Mouse (Mus musculus) gastrocnemius, postnatal 14 days (tissue): ENCODE results near the gene Ttpal. TPM values are rescaled to one million over a fixed set of nuclear protein-coding genes. Genes with fewer than 3 reads are reported as not detected.
A peak's percentile ranks its signal among the peaks of the same experiment; 100 is the strongest.
"Not testable (repeated sequence)": the region's sequence is repeated elsewhere in the genome, so short reads cannot be mapped to it uniquely, and the experiment has no call there.

Source experiments
- DNase-seq: peaks from one replicate; pipeline ENCODE4 v3.0.0; 2021; ENCODE audit warnings: mixed read lengths
- intact Hi-C: fragments of 180-260 bp; cut with DNase I; formaldehyde crosslinking; loops from one replicate; pipeline ENCODE4 v1.15.1; 2025; ENCODE audit warnings: low total_unique reads
- total RNA-seq, 2 experiments: library from RNA; stranded (reverse); gene quantifications; 2 replicates each; pipeline ENCODE4 v1.2.3; 2021

The Ttpal gene
- total RNA-seq, 2 experiments from 2014 or later: 7.7 to 8.2 TPM

GRCm38 (mm10) chr2:163646461-163647080 is 44.5 kb downstream of the Ttpal start:
- DNase-seq: no peak
- intact Hi-C loops: loop anchor here (5.0 kb wide), 1 partner anchor 76 kb away; no protein-coding TSS in a partner anchor

DNA sequence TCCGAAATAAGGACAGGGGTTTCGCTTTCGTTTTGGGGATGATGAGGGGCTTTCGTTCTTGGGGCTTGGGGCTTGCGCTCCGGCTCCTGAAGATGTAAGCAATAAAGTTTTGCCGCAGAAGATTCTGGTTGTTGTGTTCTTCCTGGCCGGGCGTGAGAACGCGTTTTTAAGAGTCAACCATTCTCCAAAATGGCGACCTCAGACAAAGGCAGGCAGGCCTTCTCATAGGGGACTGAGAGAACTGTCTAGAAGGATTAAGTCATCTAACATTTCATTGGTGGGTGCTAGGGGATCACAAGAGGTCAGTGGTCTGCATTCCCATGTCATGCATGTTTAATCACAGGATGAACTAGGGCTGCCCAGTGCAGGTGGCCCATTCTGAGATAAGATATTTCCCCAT is 53.6 kb downstream of the Ttpal start:
- DNase-seq, intact Hi-C loops: not testable (repeated sequence)

DNA sequence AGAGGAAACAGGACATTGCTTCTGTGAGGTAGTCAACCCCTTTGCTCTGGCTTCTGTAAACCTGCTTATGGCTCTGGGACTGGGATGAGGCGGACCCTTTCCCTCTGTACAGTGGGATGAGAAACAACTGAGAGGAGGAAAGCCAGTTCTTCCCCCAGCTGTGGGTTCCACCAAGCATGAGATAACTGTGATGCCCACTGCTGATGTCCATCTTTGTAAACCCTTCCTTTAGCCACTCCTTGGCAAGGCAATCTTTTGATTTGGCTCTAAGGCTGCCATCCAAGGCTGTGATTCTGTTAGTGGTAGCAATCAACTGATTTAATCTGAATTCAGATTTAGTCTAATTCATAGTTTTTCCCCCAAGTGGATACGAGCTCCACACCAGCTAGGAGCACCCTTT is 55.4 kb downstream of the Ttpal start:
- DNase-seq: no peak
- intact Hi-C loops: no loop called here

- intact Hi-C loops: no loop called here
- DNase-seq: peak; percentile 90
Measured at GRCm38 (mm10) chr2:163657975-163658886, 56.1 kb downstream of the Ttpal start, which contains the start of gene Pkig. TSS of gene Pkig (plus strand) at chr2:163658386.

- DNase-seq: no peak
- intact Hi-C loops: no loop called here
Measured at GRCm38 (mm10) chr2:163658941-163659340, 56.8 kb downstream of the Ttpal start.

- DNase-seq: no peak
- intact Hi-C loops: no loop called here
Measured at GRCm38 (mm10) chr2:163659431-163659830, 57.3 kb downstream of the Ttpal start.

DNA sequence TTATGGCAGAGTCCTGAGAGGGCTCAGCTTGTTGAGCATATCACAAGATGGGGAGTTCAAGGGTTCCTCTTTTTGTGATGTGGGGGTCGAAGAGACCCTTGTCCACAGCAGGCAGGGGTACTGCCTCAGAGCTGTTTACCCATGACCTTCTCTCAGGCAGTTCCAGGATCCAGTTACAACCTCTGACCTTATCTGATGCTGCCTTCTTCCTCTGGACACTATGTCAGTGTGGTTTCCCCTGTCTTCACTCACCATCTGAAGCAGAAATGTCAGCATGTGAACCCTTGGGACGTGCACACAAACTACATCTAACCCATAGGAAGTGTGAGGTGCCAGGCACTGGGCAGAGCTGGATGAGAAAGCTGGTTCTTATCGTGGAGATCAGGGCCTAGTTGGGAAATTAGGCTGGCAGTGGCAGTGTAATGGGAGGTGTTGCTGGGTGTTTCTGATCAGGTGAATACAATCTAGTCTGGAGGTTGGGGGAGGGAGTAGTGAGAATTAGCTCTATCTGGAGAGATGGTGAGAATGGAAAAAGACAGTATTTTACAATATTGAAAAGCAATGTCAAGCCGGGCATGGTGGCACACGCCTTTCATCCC is 58.1 kb downstream of the Ttpal start:
- DNase-seq: no peak
- intact Hi-C loops: no loop called here

- intact Hi-C loops: no loop called here
- no peak for DNase-seq
Measured at GRCm38 (mm10) chr2:163661371-163661850, 59.3 kb downstream of the Ttpal start.

DNA sequence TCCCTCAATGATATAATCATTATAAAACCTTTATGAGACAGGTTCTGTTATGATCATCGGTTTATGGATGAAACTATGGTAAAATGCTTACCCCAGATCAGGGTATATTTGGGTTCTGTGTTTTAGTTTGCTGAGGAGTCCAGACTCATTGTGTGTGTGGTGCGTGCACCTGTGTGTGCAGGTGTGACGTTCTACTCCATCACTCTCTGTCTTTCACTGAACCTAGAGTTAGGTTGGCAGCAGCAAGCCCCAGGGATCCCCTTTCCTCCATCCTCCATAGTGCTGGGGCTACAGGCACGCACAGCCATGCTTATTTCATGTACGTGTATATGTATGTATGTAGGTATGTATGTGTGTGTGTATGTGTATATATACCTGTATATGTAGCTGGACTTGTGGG is 60.0 kb downstream of the Ttpal start:
- no peak for DNase-seq
- intact Hi-C loops: no loop called here

GRCm38 (mm10) chr2:163662698-163663221 is 60.6 kb downstream of the Ttpal start:
- no peak for DNase-seq
- intact Hi-C loops: no loop called here

- no peak for DNase-seq
- intact Hi-C loops: no loop called here
Measured at GRCm38 (mm10) chr2:163663930-163664329, 61.8 kb downstream of the Ttpal start.

DNA sequence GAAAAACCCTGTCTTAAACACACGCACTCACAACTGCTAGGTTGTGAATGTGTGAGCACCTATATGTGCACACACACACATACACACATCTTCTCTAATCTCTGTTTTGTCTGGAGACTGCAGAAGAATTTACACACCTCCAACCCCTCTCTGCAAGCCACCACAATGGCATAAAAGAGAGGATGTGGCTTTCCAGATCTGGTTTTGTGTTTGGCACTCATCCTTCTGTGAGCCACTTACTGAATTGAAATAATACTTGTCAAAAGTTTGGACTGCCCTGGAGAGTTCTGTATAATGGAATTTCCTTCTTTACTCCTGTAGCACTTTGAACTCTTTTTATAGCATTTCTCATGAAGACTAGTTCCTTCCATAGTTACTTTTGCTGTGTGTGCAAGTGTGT is 64.9 kb downstream of the Ttpal start:
- intact Hi-C loops: no loop called here
- no peak for DNase-seq

Other genes with a start within 250 kb of the Ttpal start
- gene Jph2, start 204.3 kb upstream of the Ttpal start, total RNA-seq: 100 to 1,000 TPM; 352 to 422 TPM
- 10 to 100 TPM; 25.9 to 29.5 TPM for gene Oser1, start 177.6 kb upstream of the Ttpal start, total RNA-seq
- under 1 TPM in 1 of 2 experiments, not detected in 1; 0.23 TPM for gene Gdap1l1, start 163.8 kb upstream of the Ttpal start, total RNA-seq
- gene Fitm2, start 129.7 kb upstream of the Ttpal start, total RNA-seq: 10 to 100 TPM; 46.2 to 63.3 TPM
- gene R3hdml, start 110.0 kb upstream of the Ttpal start, total RNA-seq: not detected
- not detected for gene Hnf4a, start 95.5 kb upstream of the Ttpal start, total RNA-seq
- 100 to 1,000 TPM; 124 to 167 TPM for gene Serinc3, start 42.8 kb downstream of the Ttpal start, total RNA-seq
- 10 to 100 TPM; 78.2 to 85.3 TPM for gene Pkig, start 56.1 kb downstream of the Ttpal start, total RNA-seq
- 1 to 10 TPM in 1 of 2 experiments, under 1 TPM in 1; 0.91 to 1.5 TPM for gene Ada, start 147.9 kb downstream of the Ttpal start, total RNA-seq
- gene Ccn5, start 218.5 kb downstream of the Ttpal start, total RNA-seq: under 1 TPM; 0.27 to 0.39 TPM